Mouse (Mus musculus) cortical plate, adult 2 months (tissue): ENCODE data around the gene Lmbr1.

Experiments used
- CTCF ChIP-seq: fragments of 200-500 bp; IDR thresholded peaks from 2 replicates; pipeline ENCODE4 v1.5.1; 2011; ENCODE audit warnings: mild to moderate bottlenecking, control low read depth, low read length; ENCODE audit not compliant: insufficient read depth; ENCODE audit errors: extremely low read depth
- POLR2A ChIP-seq: fragments of 200-500 bp; IDR thresholded peaks from 2 replicates; pipeline ENCODE4 v1.6.1; 2011; ENCODE audit warnings: mild to moderate bottlenecking, low read length, control low read depth; ENCODE audit not compliant: insufficient read depth; ENCODE audit errors: extremely low read depth

- TF ChIP-seq CTCF (no peak), POLR2A (no peak)
Measured at GRCm38 (mm10) chr5:29230481-29230880, 147.7 kb downstream of the Lmbr1 start.
